Mouse (Mus musculus): Measurements from ENCODE around the gene Ngrn. TPM values are rescaled to one million over a fixed set of nuclear protein-coding genes. Genes with fewer than 3 reads are reported as not detected.

The Ngrn gene
- total RNA-seq, 2 experiments from 2014 or later = 24.0 to 27.5 TPM

DNA sequence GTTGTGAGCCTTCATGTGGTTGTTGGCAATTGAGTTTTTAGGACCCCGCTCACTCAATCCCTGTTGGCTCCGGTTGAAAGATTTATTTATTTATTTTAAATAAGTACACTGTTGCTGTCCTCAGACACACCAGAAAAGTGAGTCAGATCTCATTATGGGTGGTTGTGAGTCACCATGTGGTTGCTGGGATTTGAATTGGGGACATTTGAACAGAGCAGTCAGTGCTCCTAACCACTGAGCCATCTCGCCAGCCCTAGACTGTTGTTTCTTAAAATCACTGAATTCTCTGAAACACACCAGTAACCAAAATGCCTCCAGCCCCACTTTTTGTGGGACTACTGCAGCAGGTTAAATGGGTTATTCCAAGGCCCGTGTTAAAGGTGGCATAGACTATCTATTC is 37.7 kb downstream of the Ngrn start:
- intact Hi-C loops (cut with DNase I) = no loop called here
- no peak for DNase-seq

DNA sequence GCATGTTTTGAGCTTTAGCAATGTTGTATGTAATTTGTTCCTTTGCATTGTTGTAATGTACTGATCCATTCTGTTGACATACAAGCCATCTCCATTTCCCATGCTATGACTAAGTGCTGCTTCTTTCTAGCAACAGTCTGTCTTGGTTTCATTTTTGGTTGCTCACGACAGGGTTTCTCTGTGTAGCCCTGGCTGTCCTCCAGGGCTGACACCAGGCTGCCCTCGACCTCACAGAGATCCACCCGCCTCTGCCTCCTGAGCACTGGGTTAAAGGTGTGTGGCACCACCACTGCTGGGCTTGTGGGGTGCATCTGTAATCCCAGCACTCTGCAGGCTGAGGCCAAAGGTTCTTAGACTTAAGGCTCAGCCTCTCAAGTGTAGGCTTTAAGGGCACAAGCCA is 38.6 kb downstream of the Ngrn start:
- intact Hi-C loops (cut with DNase I) = no loop called here
- DNase-seq = no peak

DNA sequence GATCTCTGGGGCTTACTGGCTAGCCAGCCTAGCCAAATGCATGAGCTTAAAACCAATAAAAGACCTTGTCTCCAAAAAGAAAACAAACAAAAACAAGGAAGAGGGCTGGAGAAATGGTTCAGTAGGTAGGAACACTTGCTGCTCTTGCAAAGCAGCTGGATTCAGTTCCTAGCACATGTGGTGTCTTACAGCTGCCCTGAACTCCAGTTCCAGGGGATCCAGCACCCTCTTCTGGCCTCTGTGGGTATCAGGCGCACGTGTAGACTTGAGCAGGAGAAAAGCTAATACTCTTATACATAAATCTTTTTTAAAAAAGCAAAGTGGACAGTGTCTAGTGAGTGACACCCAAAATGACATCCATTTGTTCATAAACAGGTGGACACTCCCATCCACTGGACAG is 40.5 kb downstream of the Ngrn start:
- intact Hi-C loops (cut with DNase I) = no loop called here
- DNase-seq = no peak

DNA sequence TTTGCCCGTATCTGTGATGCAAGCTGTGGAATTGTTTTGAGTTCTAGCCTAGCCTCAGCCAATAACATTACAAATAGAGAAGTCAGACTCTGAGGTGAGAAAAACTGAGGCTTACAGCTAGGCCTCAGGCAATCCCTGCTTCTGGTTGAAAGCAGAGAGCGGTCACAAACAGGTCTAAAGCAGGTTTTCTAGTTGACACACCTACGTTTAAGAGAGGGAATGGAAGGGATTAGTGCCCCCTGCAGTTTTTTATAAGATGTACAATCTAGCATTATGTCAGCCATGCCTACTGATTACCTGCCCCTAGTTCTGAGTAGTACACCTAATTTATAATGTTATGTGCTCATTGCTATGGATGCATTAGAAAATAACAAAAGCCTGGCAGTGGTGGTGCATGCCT is 46.8 kb downstream of the Ngrn start:
- DNase-seq = no peak
- intact Hi-C loops (cut with DNase I) = no loop called here

DNA sequence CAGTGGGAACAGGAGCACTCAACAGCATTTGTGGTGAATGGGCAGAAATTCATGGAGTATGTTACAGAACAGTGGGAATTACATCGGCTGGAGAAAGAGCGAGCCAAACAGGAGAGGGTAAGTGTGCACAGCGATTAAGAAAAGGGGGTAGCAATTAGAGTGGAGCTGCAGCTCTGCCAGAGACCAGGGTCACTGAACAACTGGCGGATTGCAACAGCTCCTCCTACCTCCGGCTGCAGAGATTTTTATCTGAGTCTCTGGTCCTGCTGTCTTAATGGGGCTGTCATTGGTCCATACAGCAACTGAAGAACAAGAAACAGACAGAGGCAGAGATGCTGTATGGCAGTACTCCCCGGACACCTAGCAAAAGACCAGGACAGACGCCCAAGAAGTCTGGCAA is 49.8 kb downstream of the Ngrn start:
- DNase-seq = no peak
- intact Hi-C loops (cut with DNase I) = no loop called here

Other genes starting within 250 kb of the Ngrn start
- gene Zfp710, start 236.4 kb upstream of the Ngrn start, total RNA-seq (2021) = 10 to 100 TPM; 20.1 to 24.4 TPM
- gene Idh2, start 145.8 kb upstream of the Ngrn start, total RNA-seq (2021) = 1,000 to 10,000 TPM; 1,610 to 1,731 TPM
- 10 to 100 TPM; 14.7 to 16.6 TPM for gene Sema4b, start 74.4 kb upstream of the Ngrn start, total RNA-seq (2021)
- gene Cib1, start 28.4 kb upstream of the Ngrn start, total RNA-seq (2021) = 10 to 100 TPM; 27.8 to 28.1 TPM
- 1 to 10 TPM; 2.2 to 2.4 TPM for gene Gdpgp1, start 28.4 kb upstream of the Ngrn start, total RNA-seq (2021)
- gene Ttll13, start 14.8 kb upstream of the Ngrn start, total RNA-seq (2021) = under 1 TPM; 0.45 to 0.74 TPM
- gene Vps33b, start 8.4 kb downstream of the Ngrn start, total RNA-seq (2021) = 10 to 100 TPM in 1 of 2 experiments, 1 to 10 TPM in 1; 7.7 to 10.9 TPM
- gene Prc1, start 33.2 kb downstream of the Ngrn start, total RNA-seq (2021) = 10 to 100 TPM; 40.0 to 43.7 TPM
- gene Rccd1, start 63.2 kb downstream of the Ngrn start, total RNA-seq (2021) = 10 to 100 TPM in 1 of 2 experiments, 1 to 10 TPM in 1; 7.1 to 10.1 TPM
- gene Unc45a, start 79.8 kb downstream of the Ngrn start, total RNA-seq (2021) = 10 to 100 TPM; 17.9 to 18.9 TPM
- 10 to 100 TPM; 33.1 to 35.5 TPM for gene Hddc3, start 81.9 kb downstream of the Ngrn start, total RNA-seq (2021)
- 10 to 100 TPM; 70.5 to 72.0 TPM for gene Man2a2, start 110.2 kb downstream of the Ngrn start, total RNA-seq (2021)
- 10 to 100 TPM; 19.9 to 21.7 TPM for gene Fes, start 126.7 kb downstream of the Ngrn start, total RNA-seq (2021)
- 100 to 1,000 TPM; 119 to 139 TPM for gene Furin, start 144.2 kb downstream of the Ngrn start, total RNA-seq (2021)